Mouse (Mus musculus) urinary bladder, adult 2 months (tissue): Measurements from ENCODE around the gene Hoxd9. TPM values are rescaled to one million over a fixed set of nuclear protein-coding genes. Genes with fewer than 3 reads are reported as not detected.

Experiments used
- DNase-seq: peaks from one replicate; pipeline ENCODE4 v3.0.0; 2022; ENCODE audit warnings: low spot score
- polyA plus RNA-seq: library from polyadenylated mRNA; depleted of rRNA; stranded (reverse); fragments of >200 nt; gene quantifications from 2 replicates; pipeline ENCODE4 v1.2.3, GENCODE M21; 2012; rRNA removed

Gene Hoxd9
- polyA plus RNA-seq, 1 experiment = 9.1 TPM

DNA sequence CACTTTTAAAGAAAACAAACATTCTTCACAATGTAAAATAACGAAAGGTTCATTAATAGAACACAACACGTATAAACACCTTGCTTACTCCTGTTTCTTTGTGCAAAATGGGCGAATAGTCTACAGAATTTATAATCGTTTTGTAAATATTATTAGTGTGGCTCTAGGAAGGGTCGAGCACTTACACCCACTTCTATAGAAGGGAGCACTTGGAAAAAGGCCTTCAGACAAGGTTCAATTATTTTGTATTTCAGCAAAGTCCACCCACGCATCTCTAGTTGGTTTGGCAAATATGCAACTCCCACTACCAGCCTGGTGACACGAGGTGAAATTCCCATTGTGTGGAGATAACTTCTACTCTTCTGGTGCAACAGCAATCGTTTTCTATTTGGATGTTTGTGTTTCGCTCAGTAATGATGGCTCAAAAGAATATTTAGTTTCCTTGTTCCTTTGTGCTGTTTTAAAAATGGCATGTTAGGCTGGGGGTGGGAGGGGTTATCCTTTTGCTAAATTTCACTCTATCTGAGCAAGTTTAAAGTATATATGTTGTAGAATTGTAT lies 51.0 kb downstream of the Hoxd9 start:
- no peak for DNase-seq

DNA sequence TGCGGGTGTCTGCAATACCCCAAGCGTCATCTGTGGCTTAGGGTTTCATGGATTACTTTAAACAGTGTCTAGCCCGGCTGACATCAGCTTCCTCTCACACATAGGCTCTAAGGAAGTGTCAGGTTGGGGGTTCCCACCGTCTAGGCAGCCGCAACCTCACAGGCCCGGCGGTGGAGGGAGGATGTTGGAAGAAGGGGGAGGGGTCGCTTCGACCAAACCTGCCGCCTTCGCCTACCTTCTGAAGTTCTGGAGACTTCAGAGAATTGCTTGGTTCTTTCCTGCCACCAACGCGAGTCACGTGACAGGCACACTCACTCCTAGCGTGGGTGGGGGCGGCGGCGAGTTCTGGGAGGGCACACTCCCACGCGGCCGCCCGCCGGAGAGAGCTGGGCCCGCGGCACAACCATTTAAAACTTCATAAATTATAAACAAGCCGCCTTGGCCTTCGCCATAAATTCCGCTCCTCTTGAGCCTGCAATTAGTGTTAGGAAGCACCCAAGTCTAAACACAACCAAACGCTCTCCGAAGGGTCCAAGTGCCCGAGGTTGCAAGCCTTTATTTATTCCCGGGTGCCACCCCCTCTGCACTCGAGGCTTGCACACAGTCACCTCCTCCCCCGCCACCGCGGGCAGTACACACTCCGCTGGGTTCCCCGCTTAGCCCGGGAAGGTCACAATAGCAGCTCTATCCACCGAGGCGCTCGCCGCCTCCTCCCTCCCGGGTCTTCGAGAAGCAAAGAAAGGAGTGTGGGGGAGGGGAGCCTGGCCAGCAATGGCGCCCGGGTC lies 52.0 kb downstream of the Hoxd9 start:
- DNase-seq = no peak

Other genes starting within 250 kb of the Hoxd9 start
- gene Lnpk, start 118.3 kb upstream of the Hoxd9 start, polyA plus RNA-seq = 8.9 and 9.3 TPM in 2 replicates
- 0.56 and 1.1 TPM in 2 replicates for gene Evx2, start 38.2 kb upstream of the Hoxd9 start, polyA plus RNA-seq
- gene Hoxd13, start 29.4 kb upstream of the Hoxd9 start, polyA plus RNA-seq = 15.4 and 17.9 TPM in 2 replicates
- gene Hoxd12, start 22.7 kb upstream of the Hoxd9 start, polyA plus RNA-seq = 2.3 and 2.6 TPM in 2 replicates
- 8.1 and 8.9 TPM in 2 replicates for gene Hoxd11, start 18.2 kb upstream of the Hoxd9 start, polyA plus RNA-seq
- gene Hoxd10, start 5.8 kb upstream of the Hoxd9 start, polyA plus RNA-seq = 13.5 and 14.9 TPM in 2 replicates
- gene Hoxd8, start 6.9 kb downstream of the Hoxd9 start, polyA plus RNA-seq = 19.5 and 23.1 TPM in 2 replicates
- gene Hoxd3, start 14.2 kb downstream of the Hoxd9 start, polyA plus RNA-seq = 2.6 and 2.7 TPM in 2 replicates
- 39.2 and 61.2 TPM in 2 replicates for gene Hoxd4, start 14.2 kb downstream of the Hoxd9 start, polyA plus RNA-seq
- gene Gm28230, start 29.0 kb downstream of the Hoxd9 start, polyA plus RNA-seq = 8.8 and 10.0 TPM in 2 replicates
- gene Hoxd1, start 65.3 kb downstream of the Hoxd9 start, polyA plus RNA-seq = 0.04 TPM in 1 of 2 replicates, not detected in the other
- 46.7 and 52.5 TPM in 2 replicates for gene Mtx2, start 128.1 kb downstream of the Hoxd9 start, polyA plus RNA-seq